Mouse (Mus musculus) heart, embryonic 11.5 days (tissue): ENCODE data around the gene Klk4. TPM values are rescaled to one million over a fixed set of nuclear protein-coding genes. Genes with fewer than 3 reads are reported as not detected.

ENCODE experiments used
- ATAC-seq: fragments of 200-750 bp; cut with Nextera tagmentation; replicated peaks from 2 replicates; pipeline ENCODE4 v1.8.0; 2017; ENCODE audit warnings: moderate library complexity; ENCODE audit not compliant: insufficient number of reproducible peaks, low FRiP score, low TSS enrichment
- H3K27ac ChIP-seq: fragments of 300-500 bp; sonication (generic); 2 replicates; pipeline ENCODE4 v1.5.1; 2014; ENCODE audit warnings: mild to moderate bottlenecking, low read depth, low read length
- H3K27me3 ChIP-seq: fragments of 300-500 bp; sonication (generic); 2 replicates; pipeline ENCODE4 v1.6.1; 2014; ENCODE audit warnings: mild to moderate bottlenecking, low read length, mixed read lengths; ENCODE audit not compliant: control insufficient read depth, insufficient read depth
- H3K36me3 ChIP-seq: fragments of 300-500 bp; sonication (generic); 2 replicates; pipeline ENCODE4 v1.6.1; 2014; ENCODE audit warnings: mild to moderate bottlenecking, low read length, moderate library complexity, mixed read lengths; ENCODE audit not compliant: control insufficient read depth, insufficient read depth
- H3K4me1 ChIP-seq: fragments of 300-500 bp; sonication (generic); 2 replicates; pipeline ENCODE4 v1.6.1; 2014; ENCODE audit warnings: low read length; ENCODE audit not compliant: control insufficient read depth, insufficient read depth
- H3K4me2 ChIP-seq: fragments of 300-500 bp; sonication (generic); 2 replicates; pipeline ENCODE4 v1.6.1; 2014; ENCODE audit warnings: mild to moderate bottlenecking, moderate library complexity
- H3K4me3 ChIP-seq: fragments of 300-500 bp; sonication (generic); 2 replicates; pipeline ENCODE4 v1.5.1; 2014; ENCODE audit warnings: low read depth, low read length
- H3K9ac ChIP-seq: fragments of 300-500 bp; sonication (generic); 2 replicates; pipeline ENCODE4 v1.6.1; 2014; ENCODE audit warnings: mild to moderate bottlenecking, low read depth, low read length, moderate library complexity
- H3K9me3 ChIP-seq: fragments of 300-500 bp; sonication (generic); replicated peaks from 2 replicates; pipeline ENCODE4 v1.6.1; 2016; ENCODE audit warnings: low read length; ENCODE audit not compliant: control insufficient read depth
- WGBS: fragments of 180-500 bp; shearing (Covaris S2); extraction: QIAGEN DNeasy Blood & Tissue Kit; methylation state at CpG from one replicate; pipeline ENCODE4 v1.1.7; 2014; ENCODE audit not compliant: insufficient replicate concordance; 5-methylcytosine and 5-hydroxymethylcytosine counted together
- polyA plus RNA-seq: library from polyadenylated mRNA; unstranded; fragments of >200 nt; fragmentation: Nextera tagmentation; extraction: Ambion mirVana; gene quantifications from 2 replicates; pipeline ENCODE4 v1.2.1, GENCODE M21; 2014

Gene Klk4
- not detected in 2 replicates for polyA plus RNA-seq

GRCm38 (mm10) chr7:43880912-43881311, at the start of gene Klk4:
Gene Klk4, plus strand, starts transcription at chr7:43881160.
- H3K9ac ChIP-seq: no peak within 1 kb of the TSS
- peaks cover 18% of the 10 kb centered on the region for H3K27me3 ChIP-seq
- no peak for ATAC-seq
- no peaks in the 10 kb centered on the region for H3K9me3 ChIP-seq
- H3K27ac ChIP-seq: no peak within 1 kb of the TSS
- no peak within 1 kb of the TSS for H3K4me3 ChIP-seq
- WGBS: 0% methylated on average over 3 of the region's 3 CpGs
- H3K36me3 ChIP-seq: no peaks in the 10 kb centered on the region
- no peaks in the 10 kb centered on the region for H3K4me1 ChIP-seq
- no peak within 1 kb of the TSS for H3K4me2 ChIP-seq

- no peaks in the 10 kb centered on the region for H3K27me3 ChIP-seq
- H3K4me3 ChIP-seq: no peak within 1 kb of the TSS
- H3K4me2 ChIP-seq: no peak within 1 kb of the TSS
- no peaks in the 10 kb centered on the region for H3K36me3 ChIP-seq
- no peak for ATAC-seq
- 55% methylated on average over 3 of the region's 3 CpGs for WGBS
- H3K9me3 ChIP-seq: no peaks in the 10 kb centered on the region
- H3K27ac ChIP-seq: no peak within 1 kb of the TSS
- H3K9ac ChIP-seq: no peak within 1 kb of the TSS
- H3K4me1 ChIP-seq: no peaks in the 10 kb centered on the region
Observed at GRCm38 (mm10) chr7:43841701-43842100, 39.3 kb upstream of the Klk4 start, which contains the start of gene Klk5. Gene Klk5, plus strand, starts transcription at chr7:43841971.

GRCm38 (mm10) chr7:43843801-43844200, 37.2 kb upstream of the Klk4 start:
- ATAC-seq: no peak
- H3K4me3 ChIP-seq: no peak overlapping the region
- no peaks in the 10 kb centered on the region for H3K27me3 ChIP-seq
- no peak overlapping the region for H3K9ac ChIP-seq
- H3K27ac ChIP-seq: no peak overlapping the region
- no peaks in the 10 kb centered on the region for H3K9me3 ChIP-seq
- no peaks in the 10 kb centered on the region for H3K36me3 ChIP-seq
- no peaks in the 10 kb centered on the region for H3K4me1 ChIP-seq
- no peak overlapping the region for H3K4me2 ChIP-seq
- 82% methylated on average over 4 of the region's 4 CpGs for WGBS

- WGBS: 81% methylated on average over 6 of the region's 6 CpGs
Observed at GRCm38 (mm10) chr7:43851616-43852015, 29.3 kb upstream of the Klk4 start.

GRCm38 (mm10) chr7:43854642-43855380, 26.1 kb upstream of the Klk4 start:
- 71% methylated on average over 9 of the region's 9 CpGs for WGBS
- Histone ChIP-seq H3K4me1 (no peaks in the 10 kb centered on the region), H3K4me2 (no peak overlapping the region), H3K36me3 (no peaks in the 10 kb centered on the region), H3K27ac (no peak overlapping the region), H3K9me3 (no peaks in the 10 kb centered on the region), H3K27me3 (no peaks in the 10 kb centered on the region), H3K4me3 (no peak overlapping the region), H3K9ac (no peak overlapping the region)
- no peak for ATAC-seq

More at GRCm38 (mm10) chr7:43851616-43852015, 29.3 kb upstream of the Klk4 start:
- H3K4me3 ChIP-seq: no peak overlapping the region
- H3K36me3 ChIP-seq: no peaks in the 10 kb centered on the region
- no peak for ATAC-seq
- no peak overlapping the region for H3K27ac ChIP-seq
- no peaks in the 10 kb centered on the region for H3K4me1 ChIP-seq
- no peaks in the 10 kb centered on the region for H3K9me3 ChIP-seq
- no peaks in the 10 kb centered on the region for H3K27me3 ChIP-seq
- no peak overlapping the region for H3K9ac ChIP-seq
- H3K4me2 ChIP-seq: no peak overlapping the region

GRCm38 (mm10) chr7:43855709-43856108, 25.3 kb upstream of the Klk4 start:
- Histone ChIP-seq H3K9me3 (no peaks in the 10 kb centered on the region), H3K36me3 (no peaks in the 10 kb centered on the region), H3K4me3 (no peak overlapping the region), H3K4me2 (no peak overlapping the region), H3K4me1 (no peaks in the 10 kb centered on the region), H3K27me3 (no peaks in the 10 kb centered on the region), H3K27ac (no peak overlapping the region), H3K9ac (no peak overlapping the region)
- ATAC-seq: no peak
- WGBS: 51% methylated on average over 3 of the region's 3 CpGs

- no peak for ATAC-seq
- Histone ChIP-seq H3K4me1 (no peaks in the 10 kb centered on the region), H3K36me3 (no peaks in the 10 kb centered on the region), H3K9me3 (no peaks in the 10 kb centered on the region), H3K4me3 (no peak overlapping the region), H3K27me3 (no peaks in the 10 kb centered on the region), H3K4me2 (no peak overlapping the region), H3K9ac (no peak overlapping the region), H3K27ac (no peak overlapping the region)
- 73% methylated on average over 7 of the region's 7 CpGs for WGBS
Observed at GRCm38 (mm10) chr7:43856307-43856706, 24.7 kb upstream of the Klk4 start.

- no peak overlapping the region for H3K9ac ChIP-seq
- no peaks in the 10 kb centered on the region for H3K4me1 ChIP-seq
- 88% methylated on average over 12 of the region's 12 CpGs for WGBS
- H3K4me3 ChIP-seq: no peak overlapping the region
- H3K27me3 ChIP-seq: no peaks in the 10 kb centered on the region
- H3K27ac ChIP-seq: no peak overlapping the region
- no peaks in the 10 kb centered on the region for H3K9me3 ChIP-seq
- no peak for ATAC-seq
- no peaks in the 10 kb centered on the region for H3K36me3 ChIP-seq
- H3K4me2 ChIP-seq: no peak overlapping the region
Observed at GRCm38 (mm10) chr7:43857501-43857900, 23.5 kb upstream of the Klk4 start.

- H3K36me3 ChIP-seq: no peaks in the 10 kb centered on the region
- no peaks in the 10 kb centered on the region for H3K27me3 ChIP-seq
- H3K27ac ChIP-seq: no peak overlapping the region
- H3K9ac ChIP-seq: no peak overlapping the region
- WGBS: 77% methylated on average over 8 of the region's 8 CpGs
- H3K4me2 ChIP-seq: no peak overlapping the region
- no peaks in the 10 kb centered on the region for H3K4me1 ChIP-seq
- ATAC-seq: no peak
- no peaks in the 10 kb centered on the region for H3K9me3 ChIP-seq
- H3K4me3 ChIP-seq: no peak overlapping the region
Observed at GRCm38 (mm10) chr7:43860411-43860810, 20.5 kb upstream of the Klk4 start.
